Mouse (Mus musculus) layer of hippocampus, postnatal 14 days (tissue): ENCODE measurements at regions not wholly inside any gene's neighbourhood (a gene's known extent, or its start where the extent isn't known, plus 50 kb on each side); places are given as distances from the start of the nearest gene placed in this dataset.
"Not testable (repeated sequence)": the region's sequence is repeated elsewhere in the genome, so short reads cannot be mapped to it uniquely, and the experiment has no call there.

Source experiments
- DNase-seq, 2 experiments: peaks; one replicate each; pipeline ENCODE4 v3.0.0; 2021 to 2022; ENCODE audit warnings: low spot score in 2 of 2, mixed read lengths in 1 of 2

DNA sequence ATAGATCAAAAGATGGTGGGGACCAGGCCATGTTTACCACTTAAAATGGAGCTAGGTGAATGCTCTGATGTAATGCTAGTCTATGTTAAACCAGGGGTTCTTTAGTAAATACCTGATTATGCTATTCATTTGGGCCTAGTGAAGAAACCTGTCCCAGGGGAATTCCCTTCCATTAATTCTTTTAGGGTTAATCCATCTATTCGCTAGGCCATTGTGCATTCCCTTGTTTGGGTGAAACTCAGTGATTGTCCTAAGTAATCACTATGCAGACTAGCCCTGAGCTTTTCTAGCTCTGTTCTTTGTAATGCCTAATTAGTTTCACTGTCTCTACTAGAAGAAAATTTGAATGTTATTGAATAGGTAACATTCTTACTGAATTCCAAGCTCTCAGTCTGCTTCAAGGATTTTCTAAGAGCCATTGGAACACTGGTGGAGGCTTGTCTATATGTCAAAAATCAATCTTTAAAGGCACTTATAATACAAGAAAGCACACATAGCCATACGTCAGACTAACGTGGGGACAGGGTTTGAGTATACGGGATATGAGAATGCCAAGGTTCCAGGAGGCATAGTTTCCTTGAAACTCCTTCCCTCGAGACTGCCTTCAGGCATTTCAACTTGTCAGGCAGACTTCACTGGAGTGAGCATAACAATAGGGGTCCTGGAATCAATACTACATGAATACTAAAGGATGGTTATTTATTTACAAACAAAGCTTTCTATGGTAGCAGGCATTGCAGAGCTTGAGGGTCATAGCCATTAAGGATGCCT, 266.9 kb upstream of the 4930578C19Rik start:
- no peak for DNase-seq

DNA sequence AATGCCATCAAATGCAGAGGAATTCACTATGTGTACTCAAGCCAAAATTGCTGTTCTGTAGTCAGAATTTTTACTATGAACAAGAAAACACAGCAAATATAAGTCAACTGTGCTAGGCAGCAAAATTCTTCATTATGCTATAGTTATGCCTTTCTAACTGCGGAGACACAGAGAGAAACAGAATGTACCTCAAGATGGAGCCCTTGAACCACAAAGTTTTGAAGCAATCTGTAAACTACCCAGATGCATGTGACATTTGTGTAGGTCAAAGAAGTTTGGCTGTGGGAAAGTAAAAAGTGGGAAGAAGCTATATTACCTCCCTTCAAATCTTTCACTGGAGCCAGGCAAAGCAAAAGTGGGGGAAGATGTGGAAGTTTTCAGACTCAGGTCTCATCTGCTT, 226.0 kb upstream of the 4930578C19Rik start:
- peak in 1 of 2 experiments; percentile 3 for DNase-seq

DNA sequence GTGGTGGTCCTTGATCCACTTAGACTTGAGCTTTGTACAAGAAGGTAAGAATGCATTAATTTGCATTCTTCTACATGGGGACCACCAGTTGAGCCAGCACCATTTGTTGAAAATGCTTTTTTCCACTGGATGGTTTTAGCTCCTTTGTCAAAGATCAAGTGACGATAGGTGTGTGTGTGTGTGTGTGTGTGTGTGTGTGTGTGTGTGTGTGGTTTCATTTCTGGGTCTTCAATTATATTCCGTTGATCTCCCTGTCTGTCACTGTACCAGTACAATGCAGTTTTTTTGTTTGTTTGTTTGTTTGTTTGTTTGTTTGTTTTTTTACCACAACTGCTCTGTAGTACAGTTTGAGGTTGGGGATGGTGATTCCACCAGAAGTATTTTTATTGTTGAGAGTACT, 206.1 kb upstream of the 4930578C19Rik start:
- not testable (repeated sequence) for DNase-seq

DNA sequence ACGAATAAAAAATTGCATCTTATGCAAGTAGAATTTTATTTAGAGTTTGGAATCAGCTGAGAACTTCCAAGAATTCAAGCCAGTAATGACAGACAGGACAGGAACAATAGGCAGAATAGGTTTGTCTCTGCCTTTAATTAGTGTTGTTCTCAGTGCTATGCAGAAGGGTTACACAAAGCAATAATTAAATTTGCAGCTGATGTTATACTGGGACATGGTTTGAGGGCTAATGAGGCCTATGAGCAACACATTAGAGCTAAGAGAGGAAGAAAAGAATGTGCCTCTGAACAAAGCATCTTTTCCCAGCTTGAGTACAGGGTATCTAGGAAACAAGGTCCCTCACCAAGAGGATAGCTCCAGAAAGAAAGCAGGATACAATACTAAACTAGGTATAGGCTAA, 201.9 kb upstream of the 4930578C19Rik start:
- DNase-seq = no peak

DNA sequence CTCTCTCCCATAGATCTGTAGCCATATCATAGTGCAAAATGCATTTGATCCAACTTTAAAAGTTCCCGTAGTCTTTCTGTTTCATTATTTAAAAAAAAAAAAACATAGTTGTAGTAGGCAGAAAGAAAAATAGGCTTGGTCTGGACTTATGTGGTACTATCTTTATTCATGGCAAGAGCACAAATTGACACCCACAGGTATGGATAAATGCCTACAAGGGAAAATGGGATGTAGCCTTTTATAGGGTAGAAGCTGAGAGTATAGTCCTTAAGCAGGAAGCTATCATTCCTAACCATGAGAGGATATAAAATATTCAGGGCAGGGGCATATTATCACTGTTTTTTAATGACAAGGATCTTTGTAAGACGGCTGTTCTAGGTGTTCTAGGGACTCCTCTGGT, 157.4 kb upstream of the 4930578C19Rik start:
- no peak for DNase-seq
